Mouse (Mus musculus): Measurements from ENCODE around the gene Olfr1410.

GRCm38 (mm10) chr1:92643691-92644090, 38.1 kb downstream of the Olfr1410 start:
- no peak for TF ChIP-seq CTCF (conservative IDR thresholded peaks at IDR 0.05; ENCODE audit: low read length)
- TF ChIP-seq NANOG (IDR thresholded peaks at IDR 0.05; ENCODE audit: borderline replicate concordance, low read length), result no peak
- no peak for TF ChIP-seq POU5F1 (IDR thresholded peaks at IDR 0.05; ENCODE audit: borderline replicate concordance, low read length)
